Mouse (Mus musculus) ovary, adult 2 months (tissue): Measurements from ENCODE around the gene Pigh. TPM values are rescaled to one million over a fixed set of nuclear protein-coding genes. Genes with fewer than 3 reads are reported as not detected.

Experiments used
- polyA plus RNA-seq: library from polyadenylated mRNA; depleted of rRNA; stranded (reverse); fragments of >200 nt; gene quantifications from 2 replicates; pipeline ENCODE4 v1.2.3, GENCODE M21; 2012; rRNA removed

Pigh gene
- 23.3 and 30.3 TPM in 2 replicates for polyA plus RNA-seq

GRCm38 (mm10) chr12:79089182-79089812 is at the start of gene Pigh:
Gene Pigh (minus strand): TSS chr12:79089651.

GRCm38 (mm10) chr12:79130299-79131177 is 41.1 kb upstream of the Pigh start, which contains the start of gene Arg2:
Gene Arg2 (plus strand): TSS chr12:79130777.

Other genes starting within 250 kb of the Pigh start
- 2.7 and 4.3 TPM in 2 replicates for gene Atp6v1d, start 228.0 kb downstream of the Pigh start, polyA plus RNA-seq
- 6.5 and 7.4 TPM in 2 replicates for gene Eif2s1, start 227.8 kb downstream of the Pigh start, polyA plus RNA-seq
- gene Plek2, start 182.7 kb downstream of the Pigh start, polyA plus RNA-seq: 1.6 TPM in 2 replicates
- gene Tmem229b, start 82.0 kb downstream of the Pigh start, polyA plus RNA-seq: 36.3 and 38.9 TPM in 2 replicates
- 12.9 and 14.6 TPM in 2 replicates for gene Plekhh1, start 60.5 kb downstream of the Pigh start, polyA plus RNA-seq
- gene Arg2, start 41.1 kb upstream of the Pigh start, polyA plus RNA-seq: 5.3 and 5.8 TPM in 2 replicates
- 22.1 and 43.9 TPM in 2 replicates for gene Vti1b, start 83.0 kb upstream of the Pigh start, polyA plus RNA-seq
- 15.2 and 18.7 TPM in 2 replicates for gene Rdh11, start 102.6 kb upstream of the Pigh start, polyA plus RNA-seq
- 0.76 and 0.84 TPM in 2 replicates for gene Rdh12, start 119.3 kb upstream of the Pigh start, polyA plus RNA-seq
- gene Zfyve26, start 206.7 kb upstream of the Pigh start, polyA plus RNA-seq: 24.7 and 31.4 TPM in 2 replicates
- 0.94 and 1.4 TPM in 2 replicates for gene Rad51b, start 207.6 kb upstream of the Pigh start, polyA plus RNA-seq